Mouse (Mus musculus) forebrain, embryonic 12.5 days (tissue): ENCODE measurements at regions not wholly inside any gene's neighbourhood (a gene's known extent, or its start where the extent isn't known, plus 50 kb on each side); places are given as distances from the start of the nearest gene placed in this dataset.
"Not testable (repeated sequence)": the region's sequence is repeated elsewhere in the genome, so short reads cannot be mapped to it uniquely, and the experiment has no call there.

ENCODE experiments used
- ATAC-seq: fragments of 200-750 bp; cut with Nextera tagmentation; 2 replicates; pipeline ENCODE4 v1.8.0; 2017; ENCODE audit warnings: moderate TSS enrichment; ENCODE audit not compliant: low FRiP score
- H3K27ac ChIP-seq: fragments of 300-500 bp; sonication (generic); 2 replicates; pipeline ENCODE4 v1.5.1; 2016; ENCODE audit warnings: mild to moderate bottlenecking
- H3K27me3 ChIP-seq: fragments of 300-500 bp; sonication (generic); 2 replicates; pipeline ENCODE4 v1.6.1; 2016; ENCODE audit warnings: mild to moderate bottlenecking
- H3K36me3 ChIP-seq: fragments of 300-500 bp; sonication (generic); replicated peaks from 2 replicates; pipeline ENCODE4 v1.6.1; 2016; ENCODE audit warnings: mild to moderate bottlenecking
- H3K4me1 ChIP-seq: fragments of 300-500 bp; sonication (generic); 2 replicates; pipeline ENCODE4 v1.6.1; 2016
- H3K4me2 ChIP-seq: fragments of 300-500 bp; sonication (generic); 2 replicates; pipeline ENCODE4 v1.6.1; 2016; ENCODE audit warnings: mild to moderate bottlenecking, moderate library complexity
- H3K4me3 ChIP-seq: fragments of 300-500 bp; sonication (generic); replicated peaks from 2 replicates; pipeline ENCODE4 v1.5.1; 2016; ENCODE audit warnings: mild to moderate bottlenecking
- H3K9ac ChIP-seq: fragments of 300-500 bp; sonication (generic); 2 replicates; pipeline ENCODE4 v1.6.1; 2016; ENCODE audit warnings: mild to moderate bottlenecking
- H3K9me3 ChIP-seq: fragments of 300-500 bp; sonication (generic); 2 replicates; pipeline ENCODE4 v1.6.1; 2016
- WGBS: fragments of 180-500 bp; shearing (Covaris S2); methylation state at CpG from one replicate; pipeline ENCODE4 v1.1.7; 2016; 5-methylcytosine and 5-hydroxymethylcytosine counted together

DNA sequence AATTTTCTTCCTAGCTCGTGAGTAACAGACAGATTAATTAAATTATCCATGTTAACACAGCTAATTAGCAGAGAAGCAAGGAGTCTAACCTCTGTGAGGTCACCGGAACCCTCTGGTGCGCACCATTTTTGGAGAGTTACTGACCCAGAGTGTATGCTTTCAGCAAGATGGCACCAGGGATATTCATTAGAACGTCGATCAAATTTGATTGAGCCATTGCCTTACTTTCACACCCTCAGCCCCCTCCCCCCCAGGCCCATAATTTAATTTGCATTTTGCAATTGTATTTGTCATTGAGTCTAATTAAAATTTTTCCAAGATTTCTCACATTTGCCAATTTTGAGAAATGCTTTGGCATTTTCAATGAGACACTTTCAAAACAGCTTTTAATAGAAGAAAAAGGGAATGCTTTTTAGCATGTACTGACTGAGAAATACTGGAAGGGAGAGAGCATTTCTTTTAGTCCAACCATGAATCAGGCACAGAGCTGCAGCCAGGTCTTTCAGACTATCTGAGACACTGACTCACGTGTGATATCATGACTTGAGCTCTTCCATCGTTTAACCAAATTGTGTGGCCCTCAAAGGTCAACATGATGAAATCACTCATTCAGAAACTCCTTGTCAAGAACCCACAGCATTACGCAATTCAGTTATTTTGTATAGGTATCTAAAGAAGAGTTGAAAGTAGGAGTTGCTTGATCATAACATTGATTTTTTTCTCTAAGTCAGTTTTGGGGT is 198.6 kb downstream of the Fam198b start:
- Histone ChIP-seq H3K9me3 (no peaks in the 10 kb centered on the region), H3K36me3 (no peaks in the 10 kb centered on the region), H3K27me3 (no peaks in the 10 kb centered on the region), H3K4me3 (no peak overlapping the region), H3K4me1 (no peaks in the 10 kb centered on the region), H3K4me2 (no peak overlapping the region), H3K9ac (no peak overlapping the region), H3K27ac (no peak overlapping the region)
- 0 out of 2 replicates have a peak, but pooled peaks have one; percentile 27 for ATAC-seq
- 72% methylated on average over 8 of the region's 8 CpGs for WGBS

DNA sequence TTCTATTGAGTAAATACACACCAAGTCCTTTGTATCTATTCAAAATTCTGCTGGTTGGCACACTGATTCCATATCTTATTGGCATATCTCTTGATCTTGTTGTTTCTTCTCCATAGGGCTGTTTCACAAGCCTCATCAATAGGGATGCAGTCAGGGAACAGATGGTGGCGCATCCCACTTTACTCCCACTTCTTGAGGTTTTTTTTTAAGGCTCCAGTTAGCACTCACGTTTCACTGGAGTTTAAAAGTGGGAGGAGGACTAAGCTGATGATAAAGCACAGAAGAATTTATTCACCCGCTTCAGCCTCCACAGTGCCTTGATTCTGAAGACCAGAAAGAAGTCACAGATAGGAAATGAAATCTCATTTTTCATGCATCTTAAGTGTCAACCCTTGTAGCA is 199.8 kb downstream of the Fam198b start:
- H3K4me1 ChIP-seq: no peaks in the 10 kb centered on the region
- H3K4me3 ChIP-seq: no peak overlapping the region
- no peaks in the 10 kb centered on the region for H3K27me3 ChIP-seq
- no peak overlapping the region for H3K27ac ChIP-seq
- H3K4me2 ChIP-seq: no peak overlapping the region
- no peaks in the 10 kb centered on the region for H3K36me3 ChIP-seq
- WGBS: 70% methylated on average over 3 of the region's 3 CpGs
- H3K9ac ChIP-seq: no peak overlapping the region
- ATAC-seq: no peak
- no peaks in the 10 kb centered on the region for H3K9me3 ChIP-seq

DNA sequence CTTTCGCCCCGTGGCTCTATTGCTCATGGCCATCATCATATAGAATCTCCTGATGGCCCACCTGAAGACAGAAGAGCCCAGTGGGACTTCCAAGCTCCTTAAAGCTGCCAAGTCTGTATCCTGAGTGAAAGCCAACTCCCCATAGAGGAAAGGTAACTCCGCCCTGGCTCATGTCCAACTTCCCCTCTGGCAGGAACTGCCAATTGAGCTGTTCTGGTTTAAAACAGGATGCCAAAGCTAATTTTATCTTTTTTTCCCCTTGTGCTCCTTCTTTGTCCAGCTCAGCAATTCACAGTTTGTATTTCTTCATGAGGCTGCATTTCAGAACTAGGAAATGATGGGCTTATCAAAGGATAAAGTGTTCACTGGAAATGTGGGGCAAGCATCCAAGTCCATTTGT is 215.3 kb downstream of the Fam198b start:
- Histone ChIP-seq H3K4me2 (no peak overlapping the region), H3K27ac (no peak overlapping the region), H3K4me1 (no peaks in the 10 kb centered on the region), H3K9ac (no peak overlapping the region), H3K27me3 (no peaks in the 10 kb centered on the region), H3K4me3 (no peak overlapping the region), H3K36me3 (no peaks in the 10 kb centered on the region), H3K9me3 (no peaks in the 10 kb centered on the region)
- ATAC-seq: no peak
- WGBS: 94% methylated on average over 3 of the region's 3 CpGs

DNA sequence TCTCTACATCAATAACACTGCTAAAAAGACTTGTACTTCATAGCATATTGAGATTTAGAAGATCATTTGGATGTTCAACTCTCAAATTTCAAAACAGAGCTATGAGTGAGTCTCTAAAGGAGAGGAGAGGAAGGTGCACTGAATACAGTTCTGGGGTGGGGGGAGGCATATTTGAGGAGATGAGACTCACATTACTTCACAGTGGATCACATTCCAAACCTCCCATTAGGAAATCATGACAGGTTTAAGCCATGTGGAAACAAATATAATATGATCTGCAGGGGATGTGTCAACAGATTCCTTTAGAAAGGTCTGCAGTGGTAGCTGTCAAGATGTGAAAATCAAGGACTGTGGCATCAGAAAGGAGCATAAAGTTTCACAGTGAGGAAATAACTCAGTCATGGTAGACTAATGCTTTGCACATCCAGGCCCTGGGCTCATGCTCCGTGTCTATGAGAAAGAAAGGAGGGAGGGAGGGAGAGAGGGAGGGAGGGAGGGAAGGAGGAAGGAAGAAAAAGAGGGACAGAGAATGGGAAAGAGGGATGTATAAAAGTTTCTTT is 235.9 kb downstream of the Fam198b start:
- 75% methylated on average over 1 of the region's 1 CpGs for WGBS
- H3K36me3 ChIP-seq: no peaks in the 10 kb centered on the region
- H3K9ac ChIP-seq: no peak overlapping the region
- H3K4me3 ChIP-seq: no peak overlapping the region
- ATAC-seq: no peak
- no peak overlapping the region for H3K27ac ChIP-seq
- H3K4me2 ChIP-seq: no peak overlapping the region
- H3K9me3 ChIP-seq: no peaks in the 10 kb centered on the region
- H3K27me3 ChIP-seq: no peaks in the 10 kb centered on the region
- no peaks in the 10 kb centered on the region for H3K4me1 ChIP-seq

DNA sequence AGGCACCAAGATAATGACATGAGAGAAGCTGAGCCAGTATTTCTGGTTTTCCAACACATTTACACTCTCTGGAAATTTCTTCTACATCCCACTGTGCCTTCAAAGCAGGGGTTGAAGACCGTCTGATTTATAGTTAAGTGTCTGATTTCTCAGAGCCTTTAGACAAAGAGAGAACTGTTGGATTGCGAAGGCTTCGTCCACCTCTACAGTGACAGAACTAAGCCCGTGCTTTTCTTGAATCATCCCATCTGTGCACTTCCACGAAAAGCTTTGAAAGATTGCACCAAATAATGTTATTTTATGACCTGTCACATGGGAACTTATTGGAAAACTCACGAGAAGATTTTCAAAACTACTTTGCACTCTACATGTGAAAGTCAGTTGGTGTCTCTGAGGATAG is 239.3 kb downstream of the Fam198b start:
- Histone ChIP-seq H3K4me1 (no peaks in the 10 kb centered on the region), H3K4me2 (no peak overlapping the region), H3K9me3 (no peaks in the 10 kb centered on the region), H3K27me3 (no peaks in the 10 kb centered on the region), H3K4me3 (no peak overlapping the region), H3K27ac (no peak overlapping the region), H3K9ac (no peak overlapping the region), H3K36me3 (no peaks in the 10 kb centered on the region)
- no peak for ATAC-seq
- WGBS: 93% methylated on average over 6 of the region's 6 CpGs

DNA sequence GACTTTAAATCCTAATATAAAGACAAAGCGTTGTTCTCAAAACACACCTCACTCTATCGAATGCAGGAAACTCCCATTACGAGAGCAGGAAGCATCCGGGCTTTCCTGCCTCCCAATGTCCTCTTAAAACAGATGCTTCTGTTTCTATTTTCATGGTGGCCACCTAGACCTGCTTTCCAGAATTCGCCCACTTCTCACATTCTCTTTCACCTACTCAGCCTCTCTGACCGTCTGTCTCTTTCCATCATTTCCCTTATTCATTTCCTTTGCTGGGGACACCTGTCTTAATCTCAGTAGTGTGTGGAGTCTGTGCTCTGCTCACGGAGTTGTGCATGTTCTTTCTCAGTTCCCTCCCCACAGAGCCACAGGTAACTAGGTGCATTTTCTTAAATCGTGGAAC is 240.3 kb downstream of the Fam198b start:
- ATAC-seq: no peak
- Histone ChIP-seq H3K36me3 (no peaks in the 10 kb centered on the region), H3K9ac (no peak overlapping the region), H3K27ac (no peak overlapping the region), H3K4me3 (no peak overlapping the region), H3K27me3 (no peaks in the 10 kb centered on the region), H3K4me2 (no peak overlapping the region), H3K9me3 (no peaks in the 10 kb centered on the region), H3K4me1 (no peaks in the 10 kb centered on the region)
- 86% methylated on average over 8 of the region's 8 CpGs for WGBS

DNA sequence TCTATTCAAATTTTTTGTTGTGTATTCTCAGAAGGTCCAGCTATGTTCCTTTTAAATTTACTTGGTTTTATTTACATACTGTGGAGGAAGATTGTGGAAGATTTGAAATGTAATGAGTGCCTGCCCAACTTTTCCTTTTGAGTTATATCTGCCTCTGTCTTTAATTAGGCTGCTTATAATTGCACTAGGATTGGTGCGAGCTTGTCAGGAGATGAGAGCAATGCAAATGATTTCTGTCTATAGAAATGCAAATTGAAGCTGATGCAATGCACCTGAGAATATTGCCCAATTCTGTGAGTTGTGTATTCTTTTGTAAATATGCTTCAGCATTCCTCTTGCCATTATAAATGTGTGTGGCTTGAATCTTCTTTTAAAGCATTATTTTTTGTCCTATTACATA is 257.4 kb downstream of the Fam198b start:
- Histone ChIP-seq H3K4me2 (no peak overlapping the region), H3K27ac (no peak overlapping the region), H3K9me3 (no peaks in the 10 kb centered on the region), H3K27me3 (no peaks in the 10 kb centered on the region), H3K4me1 (no peaks in the 10 kb centered on the region), H3K9ac (no peak overlapping the region), H3K4me3 (no peak overlapping the region), H3K36me3 (no peaks in the 10 kb centered on the region)
- ATAC-seq: peak; percentile 69; the same call in 1 of the 2 replicates
- WGBS: 26% methylated on average over 1 of the region's 1 CpGs

DNA sequence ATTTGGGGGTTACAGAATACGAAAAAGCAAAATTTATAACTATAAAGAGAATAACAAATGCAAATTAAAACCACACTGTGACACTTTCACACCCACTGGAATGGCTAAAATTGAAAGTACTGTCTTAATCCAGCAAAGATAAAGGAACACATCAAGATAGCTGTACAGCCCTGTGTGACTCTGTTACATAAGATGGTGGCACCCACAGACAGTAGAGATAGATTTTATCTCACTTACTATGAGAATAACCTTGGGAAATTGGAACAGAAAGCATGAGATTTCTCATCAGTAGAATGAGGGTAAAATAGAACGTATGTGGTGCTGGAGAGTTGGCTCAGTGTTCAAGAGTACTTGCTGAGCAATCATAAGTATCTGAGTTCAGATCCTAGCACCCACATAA is 276.1 kb downstream of the Fam198b start:
- ATAC-seq: no peak
- 82% methylated on average over 2 of the region's 2 CpGs for WGBS
- H3K4me2 ChIP-seq: no peak overlapping the region

DNA sequence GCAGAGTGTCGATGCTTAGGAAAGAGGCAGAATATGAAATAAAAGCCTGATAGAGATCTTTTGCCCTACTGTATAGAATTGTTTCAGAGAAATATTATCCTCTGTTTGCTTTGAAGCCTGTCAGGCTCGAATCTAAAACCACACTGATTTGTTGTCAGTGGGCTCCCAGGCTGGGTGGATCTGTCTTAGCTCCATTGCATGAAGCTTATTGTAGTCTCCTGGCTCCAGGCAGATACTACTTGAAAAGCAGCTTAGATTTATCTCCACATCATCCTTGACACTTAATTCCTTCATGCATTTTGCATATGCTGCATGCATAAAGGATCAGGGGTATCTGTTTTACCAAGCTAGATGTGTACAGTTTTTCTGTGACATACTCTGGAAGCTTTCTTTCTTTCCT is 297.4 kb downstream of the Fam198b start:
- ATAC-seq: no peak
- H3K27ac ChIP-seq: no peak overlapping the region

More for the DNA sequence above, 276.1 kb downstream of the Fam198b start:
- no peaks in the 10 kb centered on the region for H3K9me3 ChIP-seq
- H3K4me1 ChIP-seq: no peaks in the 10 kb centered on the region
- H3K27me3 ChIP-seq: no peaks in the 10 kb centered on the region
- H3K27ac ChIP-seq: no peak overlapping the region
- no peaks in the 10 kb centered on the region for H3K36me3 ChIP-seq
- no peak overlapping the region for H3K4me3 ChIP-seq
- H3K9ac ChIP-seq: no peak overlapping the region

DNA sequence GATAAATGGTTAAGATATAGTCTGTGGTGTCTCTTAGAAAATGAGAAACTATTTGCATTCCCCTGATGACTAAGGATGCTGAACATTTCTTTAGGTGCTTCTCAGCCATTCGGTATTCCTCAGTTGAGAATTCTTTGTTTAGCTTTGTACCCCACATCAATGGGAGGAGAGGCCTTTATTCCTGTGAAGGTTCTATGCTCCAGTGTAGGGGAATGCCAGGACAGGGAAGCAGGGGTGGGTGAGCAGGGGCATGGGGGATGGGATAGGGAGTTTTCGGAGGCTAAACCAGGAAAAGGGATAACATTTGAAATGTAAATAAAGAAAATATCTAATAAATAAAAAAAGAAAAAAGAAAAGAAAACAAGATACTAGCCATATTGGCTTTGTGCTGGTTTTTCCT is 297.8 kb downstream of the Fam198b start:
- H3K4me1 ChIP-seq, H3K9me3 ChIP-seq, H3K4me3 ChIP-seq, H3K36me3 ChIP-seq, H3K27ac ChIP-seq, H3K4me2 ChIP-seq, ATAC-seq, H3K27me3 ChIP-seq, H3K9ac ChIP-seq: not testable (repeated sequence)
- 47% methylated on average over 2 of the region's 2 CpGs for whole genome bisulfite sequencing

More for the DNA sequence above, 297.4 kb downstream of the Fam198b start:
- H3K4me3 ChIP-seq: no peak overlapping the region
- H3K9me3 ChIP-seq: no peaks in the 10 kb centered on the region
- H3K27me3 ChIP-seq: no peaks in the 10 kb centered on the region
- no peaks in the 10 kb centered on the region for H3K36me3 ChIP-seq
- H3K4me1 ChIP-seq: no peaks in the 10 kb centered on the region
- 70% methylated on average over 2 of the region's 2 CpGs for WGBS
- H3K4me2 ChIP-seq: no peak overlapping the region
- H3K9ac ChIP-seq: no peak overlapping the region

DNA sequence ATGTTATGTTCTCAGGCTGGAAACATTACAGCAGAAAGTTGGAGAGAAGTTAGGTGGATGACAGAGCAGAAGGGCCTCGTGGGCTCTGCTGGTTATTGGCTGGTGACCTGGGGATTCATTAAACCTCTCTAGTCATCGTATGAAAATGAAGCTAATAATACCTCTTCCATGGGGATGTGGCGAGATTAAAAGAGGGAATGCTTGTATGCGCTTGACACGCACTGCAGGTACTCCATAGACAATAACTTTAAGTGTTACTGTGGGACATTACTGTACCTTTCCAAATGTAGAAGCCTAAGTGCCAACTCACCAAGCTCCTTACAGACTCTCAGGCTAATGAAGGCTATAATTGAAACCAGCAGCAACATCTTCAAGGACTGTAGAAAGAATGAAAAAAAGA is 303.1 kb downstream of the Fam198b start:
- Histone ChIP-seq H3K36me3 (no peaks in the 10 kb centered on the region), H3K9me3 (no peaks in the 10 kb centered on the region), H3K4me1 (no peaks in the 10 kb centered on the region), H3K9ac (no peak overlapping the region), H3K27me3 (no peaks in the 10 kb centered on the region), H3K4me3 (no peak overlapping the region), H3K4me2 (no peak overlapping the region), H3K27ac (no peak overlapping the region)
- 88% methylated on average over 5 of the region's 5 CpGs for WGBS
- ATAC-seq: no peak

DNA sequence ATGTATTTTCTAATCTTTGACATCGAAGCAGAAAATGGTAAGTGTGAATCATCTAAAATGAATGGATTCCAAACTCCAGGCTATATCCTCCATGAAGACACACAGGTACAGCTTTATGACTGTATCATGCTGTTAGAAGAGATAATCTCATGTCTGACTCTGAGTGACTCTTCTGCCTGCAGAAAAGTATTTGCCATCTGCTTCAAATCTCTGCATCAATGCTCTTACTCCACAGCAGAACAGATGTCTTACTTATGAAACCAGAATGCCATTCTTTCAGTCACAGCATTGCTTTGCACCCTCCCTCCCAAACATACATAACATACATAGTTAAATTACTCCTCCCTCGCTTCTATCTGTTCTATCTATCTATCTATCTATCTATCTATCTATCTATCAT is 316.6 kb downstream of the Fam198b start:
- H3K27ac ChIP-seq: no peak overlapping the region
- no peaks in the 10 kb centered on the region for H3K27me3 ChIP-seq
- 89% methylated on average over 2 of the region's 2 CpGs for WGBS
- H3K9ac ChIP-seq: no peak overlapping the region
- no peak for ATAC-seq
- no peaks in the 10 kb centered on the region for H3K9me3 ChIP-seq
- no peak overlapping the region for H3K4me2 ChIP-seq
- H3K4me1 ChIP-seq: peaks cover 7% of the 10 kb centered on the region; the same call in 1 of the 2 replicates
- no peak overlapping the region for H3K4me3 ChIP-seq
- H3K36me3 ChIP-seq: no peaks in the 10 kb centered on the region

DNA sequence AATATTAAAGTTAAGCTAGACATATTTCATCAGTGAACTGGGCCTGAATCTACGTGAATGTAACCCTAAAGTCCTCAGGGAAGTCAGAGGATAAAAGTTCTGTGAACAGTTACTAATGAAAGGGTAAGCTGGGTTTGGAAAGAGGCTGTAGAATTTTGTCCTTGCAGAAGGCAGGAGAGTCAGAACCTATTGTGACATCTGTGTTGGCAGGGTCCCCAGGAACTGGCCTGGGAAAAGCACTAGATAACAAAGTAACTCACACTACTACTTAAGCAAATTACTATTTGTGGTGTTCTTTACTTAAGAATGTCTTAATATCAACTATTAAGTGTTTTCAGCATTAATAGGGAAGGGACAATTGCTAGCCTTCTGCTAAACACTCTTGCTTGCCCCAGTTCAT is 320.5 kb downstream of the Fam198b start:
- 48% methylated on average over 1 of the region's 1 CpGs for WGBS

More for the DNA sequence above, 320.5 kb downstream of the Fam198b start:
- Histone ChIP-seq H3K9me3 (no peaks in the 10 kb centered on the region), H3K9ac (no peak overlapping the region), H3K4me1 (peaks cover 7% of the 10 kb centered on the region; the same call in 1 of the 2 replicates), H3K27me3 (no peaks in the 10 kb centered on the region), H3K36me3 (no peaks in the 10 kb centered on the region), H3K27ac (no peak overlapping the region), H3K4me2 (no peak overlapping the region), H3K4me3 (no peak overlapping the region)
- no peak for ATAC-seq
